Mouse (Mus musculus) MEL (cell line): ENCODE measurements around the gene Ddx21.

Experiments
- GATA1 ChIP-seq: IDR thresholded peaks from 2 replicates; pipeline ENCODE4 v1.6.1; 2011; ENCODE audit warnings: low read depth, low read length, improper control_type of control experiment
- MEF2A ChIP-seq: IDR thresholded peaks from 2 replicates; pipeline ENCODE4 v1.6.1; 2014; ENCODE audit warnings: low read depth, mild to moderate bottlenecking, inconsistent platforms, low read length, improper control_type of control experiment; ENCODE audit not compliant: poor library complexity, insufficient replicate concordance, severe bottlenecking; ENCODE audit errors: extremely low read depth
- POLR2A ChIP-seq, 2 experiments: IDR thresholded peaks; 2 replicates each; pipeline ENCODE4 v1.6.1; 2011 to 2012; ENCODE audit warnings: low read length in 2 of 2, mild to moderate bottlenecking in 2 of 2, control low read depth in 1 of 2, improper control_type of control experiment in 1 of 2, low read depth in 1 of 2, moderate library complexity in 1 of 2; ENCODE audit not compliant: control insufficient read depth in 1 of 2, insufficient read depth in 1 of 2, poor library complexity in 1 of 2
- POLR2AphosphoS2 ChIP-seq: IDR thresholded peaks from 2 replicates; pipeline ENCODE4 v1.6.1; 2011; ENCODE audit warnings: low read length, improper control_type of control experiment

- TF ChIP-seq MEF2A, result no peak
- no peak for TF ChIP-seq POLR2AphosphoS2
- no peak for TF ChIP-seq POLR2A (IDR thresholded peaks at IDR 0.05; ENCODE audit: control insufficient read depth in 1 of 2, insufficient read depth in 1 of 2, low read depth in 1 of 2, low read length in 2 of 2, poor library complexity in 1 of 2)
- TF ChIP-seq GATA1, result 0 out of 2 replicates have a peak, but pooled peaks have one; percentile 21
Measured at GRCm38 (mm10) chr10:62570126-62570871, 31.8 kb downstream of the Ddx21 start.
